Mouse (Mus musculus) limb, embryonic 11.5 days (tissue): ENCODE results near the gene Cfap70. TPM values are rescaled to one million over a fixed set of nuclear protein-coding genes. Genes with fewer than 3 reads are reported as not detected.

ENCODE experiments used
- ATAC-seq: fragments of 200-750 bp; cut with Nextera tagmentation; 2 replicates; pipeline ENCODE4 v1.8.0; 2017; ENCODE audit warnings: low read depth; ENCODE audit not compliant: insufficient number of reproducible peaks, low FRiP score, low TSS enrichment
- DNase-seq: peaks from one replicate; pipeline ENCODE4 v3.0.0-alpha.2; 2015; ENCODE audit warnings: low spot score
- H3K27ac ChIP-seq: fragments of 300-500 bp; sonication (generic); replicated peaks from 2 replicates; pipeline ENCODE4 v1.5.1; 2014; ENCODE audit warnings: low read depth, mild to moderate bottlenecking, low read length
- H3K27me3 ChIP-seq: fragments of 300-500 bp; sonication (generic); 2 replicates; pipeline ENCODE4 v1.6.1; 2014; ENCODE audit warnings: mild to moderate bottlenecking, low read length, mixed read lengths; ENCODE audit not compliant: control insufficient read depth, insufficient read depth
- H3K36me3 ChIP-seq: fragments of 300-500 bp; sonication (generic); 2 replicates; pipeline ENCODE4 v1.6.1; 2014; ENCODE audit warnings: mild to moderate bottlenecking, low read length, moderate library complexity, mixed read lengths; ENCODE audit not compliant: control insufficient read depth, insufficient read depth
- H3K4me1 ChIP-seq: fragments of 300-500 bp; sonication (generic); 2 replicates; pipeline ENCODE4 v1.6.1; 2014; ENCODE audit warnings: low read length, mixed read lengths; ENCODE audit not compliant: control insufficient read depth, insufficient read depth
- H3K4me2 ChIP-seq: fragments of 300-500 bp; sonication (generic); 2 replicates; pipeline ENCODE4 v1.6.1; 2014; ENCODE audit warnings: low read depth, mild to moderate bottlenecking, moderate library complexity; ENCODE audit not compliant: severe bottlenecking
- H3K4me3 ChIP-seq: fragments of 300-500 bp; sonication (generic); 2 replicates; pipeline ENCODE4 v1.5.1; 2014; ENCODE audit warnings: low read depth, low read length
- H3K9ac ChIP-seq: fragments of 300-500 bp; sonication (generic); 2 replicates; pipeline ENCODE4 v1.6.1; 2014; ENCODE audit warnings: mild to moderate bottlenecking, low read length
- H3K9me3 ChIP-seq: fragments of 300-500 bp; sonication (generic); 2 replicates; pipeline ENCODE4 v1.6.1; 2016; ENCODE audit warnings: low read length; ENCODE audit not compliant: control insufficient read depth
- WGBS: fragments of 180-500 bp; shearing (Covaris S2); extraction: QIAGEN DNeasy Blood & Tissue Kit; methylation state at CpG from one replicate; pipeline ENCODE4 v1.1.7; 2014; 5-methylcytosine and 5-hydroxymethylcytosine counted together
- polyA plus RNA-seq: library from polyadenylated mRNA; unstranded; fragments of >200 nt; fragmentation: Nextera tagmentation; extraction: Ambion mirVana; gene quantifications from 2 replicates; pipeline ENCODE4 v1.2.1, GENCODE M21; 2014

The Cfap70 gene
- polyA plus RNA-seq, 1 experiment from 2014 or later, result 0.23 TPM

- no peaks in the 10 kb centered on the region for H3K9me3 ChIP-seq
- ATAC-seq (no peak), DNase-seq (no peak)
- H3K4me1 ChIP-seq, result no peaks in the 10 kb centered on the region
- H3K27me3 ChIP-seq, result no peaks in the 10 kb centered on the region
- no peaks in the 10 kb centered on the region for H3K36me3 ChIP-seq
- H3K4me2 ChIP-seq, result no peak overlapping the region
- H3K9ac ChIP-seq, result no peak overlapping the region
- no peak overlapping the region for H3K4me3 ChIP-seq
- 76% methylated on average over 17 of the region's 17 CpGs for WGBS
- H3K27ac ChIP-seq, result no peak overlapping the region
Observed at GRCm38 (mm10) chr14:20442252-20442651, 9.8 kb downstream of the Cfap70 start.

- Histone ChIP-seq H3K4me1 (no peaks in the 10 kb centered on the region), H3K27me3 (no peaks in the 10 kb centered on the region), H3K27ac (no peak overlapping the region), H3K4me2 (no peak overlapping the region), H3K9me3 (no peaks in the 10 kb centered on the region), H3K36me3 (no peaks in the 10 kb centered on the region), H3K4me3 (no peak overlapping the region), H3K9ac (no peak overlapping the region)
- WGBS, result 81% methylated on average over 6 of the region's 6 CpGs
- no peak for ATAC-seq
- no peak for DNase-seq
Observed at GRCm38 (mm10) chr14:20436976-20437375, 15.1 kb downstream of the Cfap70 start.

GRCm38 (mm10) chr14:20432420-20432819, 19.6 kb downstream of the Cfap70 start:
- Histone ChIP-seq H3K4me2 (no peak overlapping the region), H3K27me3 (no peaks in the 10 kb centered on the region), H3K4me1 (no peaks in the 10 kb centered on the region), H3K9ac (no peak overlapping the region), H3K36me3 (no peaks in the 10 kb centered on the region), H3K4me3 (no peak overlapping the region), H3K27ac (no peak overlapping the region), H3K9me3 (no peaks in the 10 kb centered on the region)
- no peak for DNase-seq
- ATAC-seq, result no peak
- 87% methylated on average over 4 of the region's 4 CpGs for WGBS

DNA sequence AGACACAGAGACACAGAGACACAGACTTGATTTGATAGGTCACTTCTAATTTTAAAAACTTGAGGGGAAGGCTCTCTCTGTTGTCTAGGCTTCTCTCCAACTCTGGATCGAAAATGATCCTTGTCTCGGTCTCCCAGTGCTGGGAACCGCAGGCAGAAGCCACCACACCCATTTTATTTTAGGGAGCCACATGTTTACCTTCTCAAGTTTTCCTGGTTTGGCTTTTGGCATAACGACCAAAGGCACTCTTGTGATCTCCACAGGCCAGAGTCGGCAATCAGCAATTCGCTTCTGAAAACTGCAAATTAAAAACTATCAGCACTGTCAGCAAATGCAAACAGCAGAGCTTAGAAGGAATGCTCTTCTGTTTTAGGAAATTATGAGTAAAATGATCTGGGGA, 20.3 kb downstream of the Cfap70 start:
- H3K4me3 ChIP-seq, result no peak overlapping the region
- no peaks in the 10 kb centered on the region for H3K4me1 ChIP-seq
- DNase-seq (no peak), ATAC-seq (no peak)
- 73% methylated on average over 6 of the region's 6 CpGs for WGBS
- H3K27ac ChIP-seq, result no peak overlapping the region
- H3K27me3 ChIP-seq, result no peaks in the 10 kb centered on the region
- H3K4me2 ChIP-seq, result no peak overlapping the region
- H3K9me3 ChIP-seq, result no peaks in the 10 kb centered on the region
- H3K9ac ChIP-seq, result no peak overlapping the region
- H3K36me3 ChIP-seq, result no peaks in the 10 kb centered on the region

GRCm38 (mm10) chr14:20429833-20430232, 22.2 kb downstream of the Cfap70 start:
- DNase-seq (no peak), ATAC-seq (no peak)
- H3K9ac ChIP-seq, result no peak overlapping the region
- no peak overlapping the region for H3K4me2 ChIP-seq
- no peaks in the 10 kb centered on the region for H3K27me3 ChIP-seq
- no peak overlapping the region for H3K4me3 ChIP-seq
- no peak overlapping the region for H3K27ac ChIP-seq
- no peaks in the 10 kb centered on the region for H3K9me3 ChIP-seq
- H3K4me1 ChIP-seq, result no peaks in the 10 kb centered on the region
- 66% methylated on average over 1 of the region's 1 CpGs for WGBS
- no peaks in the 10 kb centered on the region for H3K36me3 ChIP-seq

DNA sequence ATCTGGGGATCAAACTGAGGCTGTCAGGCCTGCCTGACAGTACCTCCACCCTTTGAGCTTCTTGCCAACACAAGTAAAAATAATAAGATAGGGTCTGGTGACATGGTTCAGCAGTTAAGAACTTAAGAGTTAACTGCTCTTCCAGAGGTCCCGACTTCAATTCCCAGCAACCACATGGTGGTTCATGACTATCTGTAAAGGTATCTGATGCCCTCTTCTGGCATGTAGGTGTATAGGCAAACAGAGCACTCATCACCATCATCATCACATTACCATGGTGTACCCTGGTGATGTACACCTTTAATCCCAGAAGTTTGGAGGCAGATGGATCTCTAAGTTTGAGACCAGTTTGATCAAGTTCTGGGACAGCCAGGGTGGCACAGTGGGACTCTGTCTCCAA, 23.4 kb downstream of the Cfap70 start:
- no peak for DNase-seq

DNA sequence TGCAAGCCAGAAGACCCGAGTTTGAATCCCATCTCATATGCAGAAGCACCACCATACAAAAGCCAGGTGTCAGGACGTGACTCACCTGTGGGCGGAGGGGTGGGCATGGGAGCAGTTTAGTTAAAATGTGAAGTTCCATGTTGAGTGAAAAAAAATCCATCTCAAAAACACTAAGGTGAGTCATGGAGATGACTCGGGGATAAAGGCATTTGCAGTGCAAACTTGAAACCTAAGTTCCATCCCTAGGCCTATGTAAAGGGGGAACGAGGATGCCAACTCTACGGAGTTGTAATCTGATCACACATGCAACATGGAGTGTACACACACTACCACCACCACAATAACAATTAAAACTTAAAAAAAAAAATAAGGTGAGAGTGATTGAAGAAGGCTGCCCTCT, 29.0 kb downstream of the Cfap70 start:
- Histone ChIP-seq H3K36me3 (no peaks in the 10 kb centered on the region), H3K9ac (no peak overlapping the region), H3K4me2 (no peak overlapping the region), H3K4me1 (no peaks in the 10 kb centered on the region), H3K9me3 (no peaks in the 10 kb centered on the region), H3K27ac (no peak overlapping the region), H3K27me3 (no peaks in the 10 kb centered on the region), H3K4me3 (no peak overlapping the region)
- ATAC-seq (no peak), DNase-seq (no peak)
- WGBS, result 85% methylated on average over 6 of the region's 6 CpGs

More for the DNA sequence above, 23.4 kb downstream of the Cfap70 start:
- Histone ChIP-seq H3K4me1 (no peaks in the 10 kb centered on the region), H3K4me3 (no peak overlapping the region), H3K27ac (no peak overlapping the region), H3K9ac (no peak overlapping the region), H3K27me3 (no peaks in the 10 kb centered on the region), H3K4me2 (no peak overlapping the region), H3K36me3 (no peaks in the 10 kb centered on the region), H3K9me3 (no peaks in the 10 kb centered on the region)
- 28% methylated on average over 1 of the region's 1 CpGs for WGBS
- ATAC-seq, result no peak

DNA sequence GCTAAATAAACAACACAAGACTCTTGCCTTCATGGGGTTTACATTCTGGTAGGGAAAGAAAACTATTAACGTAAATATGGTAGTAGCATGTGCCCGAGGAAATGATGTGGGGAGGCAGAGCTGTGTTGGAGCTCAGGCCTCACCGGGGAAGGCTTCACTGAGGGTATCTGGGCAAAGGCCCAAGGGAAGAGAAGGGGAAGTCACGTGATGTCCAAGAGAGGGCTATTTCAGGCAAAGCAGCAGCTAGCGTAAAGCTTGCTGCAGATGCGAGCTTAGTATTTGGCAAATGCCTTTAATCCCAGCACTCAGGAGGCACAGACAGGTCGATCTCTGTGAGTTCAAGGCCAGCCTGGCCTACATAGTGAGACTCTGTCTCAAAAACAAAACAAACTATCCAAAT, 29.8 kb downstream of the Cfap70 start:
- Histone ChIP-seq H3K4me1 (no peaks in the 10 kb centered on the region), H3K36me3 (no peaks in the 10 kb centered on the region), H3K27ac (no peak overlapping the region), H3K4me3 (no peak overlapping the region), H3K27me3 (no peaks in the 10 kb centered on the region), H3K9me3 (no peaks in the 10 kb centered on the region), H3K4me2 (no peak overlapping the region), H3K9ac (no peak overlapping the region)
- ATAC-seq (no peak), DNase-seq (no peak)
- WGBS, result 83% methylated on average over 7 of the region's 7 CpGs

DNA sequence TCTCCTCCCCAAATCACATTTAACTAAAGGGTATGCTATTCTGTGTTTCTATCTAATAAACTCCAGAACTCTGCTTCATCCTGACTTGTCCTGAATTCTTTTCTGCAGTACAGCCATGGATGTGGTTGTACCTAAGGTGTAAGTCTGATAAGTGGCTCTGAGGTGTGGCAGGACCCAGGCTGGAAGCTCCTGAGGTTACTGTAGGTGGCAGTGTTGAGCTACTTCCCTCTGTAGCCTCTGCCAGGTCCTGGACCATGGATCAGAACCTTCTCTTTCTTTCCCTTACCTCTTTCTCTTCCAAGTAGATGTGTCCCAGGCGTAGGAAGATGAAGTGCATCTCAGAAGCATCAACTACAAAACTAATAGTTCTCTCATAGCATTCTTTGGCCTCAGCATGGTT, 52.0 kb downstream of the Cfap70 start:
- Histone ChIP-seq H3K36me3 (no peaks in the 10 kb centered on the region), H3K9ac (no peak overlapping the region), H3K4me3 (no peak overlapping the region), H3K4me1 (no peaks in the 10 kb centered on the region), H3K27me3 (no peaks in the 10 kb centered on the region), H3K27ac (no peak overlapping the region), H3K9me3 (no peaks in the 10 kb centered on the region), H3K4me2 (no peak overlapping the region)
- WGBS, result 60% methylated on average over 1 of the region's 1 CpGs
- no peak for ATAC-seq
- peak; percentile 36 for DNase-seq
